Mouse (Mus musculus): ENCODE measurements around the gene Spp1. TPM values are rescaled to one million over a fixed set of nuclear protein-coding genes. Genes with fewer than 3 reads are reported as not detected.

The Spp1 gene
- polyA plus RNA-seq, 1 experiment from 2014 or later = 11.0 TPM

- WGBS = 94% methylated on average over 16 of the region's 16 CpGs
- peaks cover 11% of the 10 kb centered on the region for H3K4me1 ChIP-seq
- no peaks in the 10 kb centered on the region for H3K9me3 ChIP-seq
- no peak overlapping the region for H3K27ac ChIP-seq
- H3K4me2 ChIP-seq = no peak overlapping the region
- no peak overlapping the region for H3K4me3 ChIP-seq
- peaks cover 18% of the 10 kb centered on the region for H3K36me3 ChIP-seq (replicated peaks)
- H3K27me3 ChIP-seq (replicated peaks) = no peaks in the 10 kb centered on the region
- H3K9ac ChIP-seq = no peak overlapping the region
- ATAC-seq (replicated peaks) = no peak
Measured at GRCm38 (mm10) chr5:104466816-104467215, 31.9 kb downstream of the Spp1 start.

- H3K27ac ChIP-seq = no peak overlapping the region
- 94% methylated on average over 5 of the region's 5 CpGs for WGBS
- H3K27me3 ChIP-seq (replicated peaks) = no peaks in the 10 kb centered on the region
- no peaks in the 10 kb centered on the region for H3K9me3 ChIP-seq
- H3K4me1 ChIP-seq = no peaks in the 10 kb centered on the region
- H3K36me3 ChIP-seq (replicated peaks) = peaks cover 24% of the 10 kb centered on the region
- H3K4me3 ChIP-seq = no peak overlapping the region
- ATAC-seq (replicated peaks) = no peak
- H3K4me2 ChIP-seq = no peak overlapping the region
- no peak overlapping the region for H3K9ac ChIP-seq
Measured at GRCm38 (mm10) chr5:104468586-104468985, 33.7 kb downstream of the Spp1 start.

DNA sequence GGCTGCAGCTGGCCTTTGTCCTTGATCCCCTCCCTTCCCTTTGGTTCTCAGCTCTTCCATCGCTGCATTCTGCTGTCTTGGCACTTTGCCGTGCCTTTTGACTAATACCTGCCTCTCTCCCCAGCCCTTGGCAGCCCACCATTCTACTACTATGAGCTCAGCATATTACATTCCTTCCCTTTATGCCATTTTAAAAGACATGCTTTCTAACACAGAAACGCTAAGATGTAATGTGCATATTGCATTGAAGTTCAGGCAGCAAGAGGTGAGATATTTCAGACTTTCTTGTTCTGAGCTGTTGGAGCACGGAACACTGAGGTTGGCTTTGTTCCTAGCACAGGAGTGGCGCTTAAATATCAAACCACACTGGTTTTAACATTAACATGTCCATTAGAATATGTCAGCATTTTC lies 36.1 kb downstream of the Spp1 start:
- no peak overlapping the region for H3K4me3 ChIP-seq
- no peak overlapping the region for H3K9ac ChIP-seq
- peaks cover 15% of the 10 kb centered on the region for H3K36me3 ChIP-seq (replicated peaks)
- H3K4me2 ChIP-seq = no peak overlapping the region
- no peaks in the 10 kb centered on the region for H3K9me3 ChIP-seq
- no peak overlapping the region for H3K27ac ChIP-seq
- 82% methylated on average over 5 of the region's 5 CpGs for WGBS
- ATAC-seq (replicated peaks) = no peak
- H3K27me3 ChIP-seq (replicated peaks) = no peaks in the 10 kb centered on the region
- no peaks in the 10 kb centered on the region for H3K4me1 ChIP-seq

DNA sequence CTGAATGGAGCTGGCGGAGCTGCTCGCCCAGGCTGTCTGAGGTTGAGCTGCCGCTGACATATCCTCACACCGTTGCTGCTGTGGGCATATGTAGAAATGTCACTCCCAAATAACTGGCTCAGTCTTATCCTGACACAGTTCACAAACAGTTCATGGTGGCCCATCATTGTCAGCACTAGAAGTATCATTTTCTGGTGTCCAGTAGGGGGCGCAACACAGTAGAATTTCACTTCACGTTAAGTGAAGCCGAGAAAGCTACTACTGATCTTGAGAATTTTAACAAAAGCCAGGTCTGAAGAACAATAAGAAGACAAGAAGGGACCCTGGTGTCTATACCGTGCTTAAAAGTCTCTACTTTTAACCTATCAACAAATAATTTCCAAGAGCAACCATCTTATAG lies 37.5 kb downstream of the Spp1 start:
- Histone ChIP-seq H3K27me3 (replicated peaks) (no peaks in the 10 kb centered on the region), H3K27ac (no peak overlapping the region), H3K9ac (no peak overlapping the region), H3K36me3 (replicated peaks) (peaks cover 8% of the 10 kb centered on the region), H3K4me1 (no peaks in the 10 kb centered on the region), H3K9me3 (no peaks in the 10 kb centered on the region), H3K4me3 (no peak overlapping the region), H3K4me2 (no peak overlapping the region)
- WGBS = 95% methylated on average over 8 of the region's 8 CpGs
- no peak for ATAC-seq (replicated peaks)

- peaks cover 35% of the 10 kb centered on the region; the same call in 1 of the 2 replicates for H3K36me3 ChIP-seq (replicated peaks)
- ATAC-seq (replicated peaks) = no peak
- WGBS = 93% methylated on average over 7 of the region's 7 CpGs
Measured at GRCm38 (mm10) chr5:104480367-104480766, 45.4 kb downstream of the Spp1 start.

DNA sequence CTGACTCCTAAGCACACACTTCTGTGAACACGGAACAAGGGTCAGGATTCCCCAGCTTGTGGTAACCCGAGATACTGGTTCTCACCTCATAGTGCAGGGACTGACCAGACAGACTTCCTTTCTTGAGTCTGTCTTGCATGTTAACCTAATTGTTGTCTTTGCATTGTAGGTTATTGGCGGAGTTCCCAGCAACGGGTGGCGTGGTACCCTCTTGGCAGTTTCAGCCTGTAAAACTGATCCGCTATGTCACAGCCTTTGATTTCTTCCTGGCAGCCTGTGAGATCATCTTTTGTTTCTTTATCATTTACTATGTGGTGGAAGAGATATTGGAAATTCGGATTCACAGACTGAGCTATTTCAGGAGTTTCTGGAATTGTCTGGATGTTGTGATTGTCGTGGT lies 47.9 kb downstream of the Spp1 start:
- no peak for ATAC-seq (replicated peaks)
- 69% methylated on average over 8 of the region's 8 CpGs for WGBS
- H3K27me3 ChIP-seq (replicated peaks) = no peaks in the 10 kb centered on the region
- no peaks in the 10 kb centered on the region for H3K4me1 ChIP-seq
- H3K4me3 ChIP-seq = no peak overlapping the region
- no peak overlapping the region for H3K4me2 ChIP-seq
- H3K36me3 ChIP-seq (replicated peaks) = peaks cover 37% of the 10 kb centered on the region
- no peak overlapping the region for H3K27ac ChIP-seq
- no peak overlapping the region for H3K9ac ChIP-seq
- H3K9me3 ChIP-seq = no peaks in the 10 kb centered on the region

More at GRCm38 (mm10) chr5:104480367-104480766, 45.4 kb downstream of the Spp1 start:
- H3K9ac ChIP-seq = no peak overlapping the region
- H3K9me3 ChIP-seq = no peaks in the 10 kb centered on the region
- H3K27me3 ChIP-seq (replicated peaks) = no peaks in the 10 kb centered on the region
- no peak overlapping the region for H3K27ac ChIP-seq
- H3K4me1 ChIP-seq = no peaks in the 10 kb centered on the region
- H3K4me2 ChIP-seq = no peak overlapping the region
- no peak overlapping the region for H3K4me3 ChIP-seq

Other genes starting within 250 kb of the Spp1 start
- gene Dmp1, start 232.5 kb upstream of the Spp1 start, polyA plus RNA-seq (2015; fragmentation: Nextera tagmentation; extraction: Ambion mirVana) = 0.48 and 0.73 TPM in 2 replicates
- gene Ibsp, start 135.9 kb upstream of the Spp1 start, polyA plus RNA-seq (2015; fragmentation: Nextera tagmentation; extraction: Ambion mirVana) = 0.23 and 0.24 TPM in 2 replicates
- not detected in 2 replicates for gene Mepe, start 109.8 kb upstream of the Spp1 start, polyA plus RNA-seq (2015; fragmentation: Nextera tagmentation; extraction: Ambion mirVana)
- gene Pkd2, start 24.3 kb downstream of the Spp1 start, polyA plus RNA-seq (2015; fragmentation: Nextera tagmentation; extraction: Ambion mirVana) = 9.2 TPM in 2 replicates
- gene BC005561, start 73.2 kb downstream of the Spp1 start, polyA plus RNA-seq (2015; fragmentation: Nextera tagmentation; extraction: Ambion mirVana) = 13.2 and 13.3 TPM in 2 replicates